Mouse (Mus musculus) bone marrow macrophage, adult 2 months (primary cell): ENCODE measurements around the gene Slc6a16.

Experiments
- CTCF ChIP-seq: IDR thresholded peaks from 2 replicates; pipeline ENCODE4 v1.5.1; 2012; ENCODE audit warnings: low read depth, mild to moderate bottlenecking, low read length, moderate library complexity
- POLR2A ChIP-seq: IDR thresholded peaks from 2 replicates; pipeline ENCODE4 v1.6.1; 2012; ENCODE audit warnings: mild to moderate bottlenecking, low read depth, low read length, borderline replicate concordance

- TF ChIP-seq CTCF (no peak), POLR2A (no peak)
Measured at GRCm38 (mm10) chr7:45300270-45300669, 59.4 kb downstream of the Slc6a16 start.
